Mouse (Mus musculus): ENCODE results near the gene Filip1.

The Filip1 gene

DNA sequence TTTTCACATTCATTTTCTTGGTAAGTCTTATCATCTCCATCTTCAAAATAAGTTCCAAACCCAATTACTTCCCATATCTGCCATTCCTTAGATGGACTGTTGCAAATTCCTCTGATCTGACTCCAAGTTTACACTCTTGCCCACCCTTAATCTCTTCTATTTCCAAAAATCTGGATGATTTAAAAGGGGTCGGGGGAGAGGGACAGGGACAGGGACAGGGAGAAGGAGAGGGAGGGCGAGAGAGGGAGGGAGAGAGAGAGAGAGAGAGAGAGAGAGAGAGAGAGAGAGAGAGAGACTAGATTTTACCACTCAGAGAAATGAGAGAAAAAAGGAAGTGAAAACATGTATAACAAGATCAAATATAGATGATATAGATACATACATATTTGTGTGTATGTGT lies 188.8 kb downstream of the Filip1 start:
- no peak for DNase-seq (ENCODE audit: low read depth, low spot score)
- no peaks in the 10 kb centered on the region; the same call in 1 of the 2 replicates for H3K27me3 ChIP-seq (ENCODE audit: control insufficient read depth, insufficient read depth, low read length, poor library complexity, severe bottlenecking)
- no peaks in the 10 kb centered on the region for H3K36me3 ChIP-seq (ENCODE audit: control insufficient read depth, insufficient read depth, low read length, poor library complexity, severe bottlenecking)

GRCm38 (mm10) chr9:79823438-79823837 lies 189.2 kb downstream of the Filip1 start:
- no peak for DNase-seq (ENCODE audit: low read depth, low spot score)

DNA sequence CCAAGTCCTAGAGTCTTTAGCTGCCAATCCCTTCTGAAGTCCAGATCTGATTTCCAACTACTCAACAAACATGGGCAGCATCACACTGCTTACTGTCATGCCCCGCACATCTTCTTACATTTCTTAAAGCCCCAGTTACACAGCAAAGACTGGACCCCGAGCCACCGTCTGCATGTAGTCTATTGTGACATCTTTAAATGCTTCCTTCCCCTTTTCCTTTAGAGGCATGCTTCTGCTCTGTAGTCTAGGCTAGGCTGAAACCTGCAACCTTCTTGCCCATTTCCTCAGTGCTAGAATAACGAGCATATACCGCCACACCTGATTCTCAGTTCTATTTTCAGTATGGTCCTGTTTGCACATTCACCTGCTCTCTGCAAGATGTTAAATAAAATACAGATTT lies 196.2 kb downstream of the Filip1 start:
- DNase-seq (ENCODE audit: low read depth, low spot score), result peak; percentile 9
- Histone ChIP-seq H3K36me3 (ENCODE audit: control insufficient read depth, insufficient read depth, low read length, poor library complexity, severe bottlenecking) (no peaks in the 10 kb centered on the region), H3K27me3 (ENCODE audit: control insufficient read depth, insufficient read depth, low read length, poor library complexity, severe bottlenecking) (no peaks in the 10 kb centered on the region; the same call in 1 of the 2 replicates)

More at GRCm38 (mm10) chr9:79823438-79823837, 189.2 kb downstream of the Filip1 start:
- no peaks in the 10 kb centered on the region for H3K36me3 ChIP-seq (ENCODE audit: control insufficient read depth, insufficient read depth, low read length, poor library complexity, severe bottlenecking)
- no peaks in the 10 kb centered on the region; the same call in 1 of the 2 replicates for H3K27me3 ChIP-seq (ENCODE audit: control insufficient read depth, insufficient read depth, low read length, poor library complexity, severe bottlenecking)

DNA sequence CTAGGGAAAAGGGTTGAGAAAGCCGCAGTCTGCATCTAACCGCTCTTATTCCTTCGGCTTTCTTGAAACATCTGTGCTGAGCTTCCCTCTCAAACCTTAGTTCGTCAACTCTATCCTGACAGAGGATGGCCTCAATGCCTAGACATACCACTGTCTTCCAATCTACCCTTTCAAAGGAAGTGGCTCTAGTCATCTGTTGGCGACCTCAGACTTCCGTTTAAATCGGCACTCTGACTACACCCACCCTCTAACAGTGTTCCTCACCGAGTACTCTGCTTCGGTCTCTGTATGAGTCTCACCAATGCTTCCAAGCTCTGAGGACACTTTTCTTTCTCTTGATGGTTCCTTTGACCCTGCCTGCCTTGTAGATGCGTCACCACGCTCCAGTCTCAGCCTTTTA lies 196.6 kb downstream of the Filip1 start:
- H3K27me3 ChIP-seq (ENCODE audit: control insufficient read depth, insufficient read depth, low read length, poor library complexity, severe bottlenecking), result no peaks in the 10 kb centered on the region; the same call in 1 of the 2 replicates
- no peaks in the 10 kb centered on the region for H3K36me3 ChIP-seq (ENCODE audit: control insufficient read depth, insufficient read depth, low read length, poor library complexity, severe bottlenecking)
- no peak for DNase-seq (ENCODE audit: low read depth, low spot score)

GRCm38 (mm10) chr9:79814592-79814991 lies 198.1 kb downstream of the Filip1 start:
- H3K27me3 ChIP-seq (ENCODE audit: control insufficient read depth, insufficient read depth, low read length, poor library complexity, severe bottlenecking), result no peaks in the 10 kb centered on the region; the same call in 1 of the 2 replicates
- no peak for DNase-seq (ENCODE audit: low read depth, low spot score)
- H3K36me3 ChIP-seq (ENCODE audit: control insufficient read depth, insufficient read depth, low read length, poor library complexity, severe bottlenecking), result no peaks in the 10 kb centered on the region

DNA sequence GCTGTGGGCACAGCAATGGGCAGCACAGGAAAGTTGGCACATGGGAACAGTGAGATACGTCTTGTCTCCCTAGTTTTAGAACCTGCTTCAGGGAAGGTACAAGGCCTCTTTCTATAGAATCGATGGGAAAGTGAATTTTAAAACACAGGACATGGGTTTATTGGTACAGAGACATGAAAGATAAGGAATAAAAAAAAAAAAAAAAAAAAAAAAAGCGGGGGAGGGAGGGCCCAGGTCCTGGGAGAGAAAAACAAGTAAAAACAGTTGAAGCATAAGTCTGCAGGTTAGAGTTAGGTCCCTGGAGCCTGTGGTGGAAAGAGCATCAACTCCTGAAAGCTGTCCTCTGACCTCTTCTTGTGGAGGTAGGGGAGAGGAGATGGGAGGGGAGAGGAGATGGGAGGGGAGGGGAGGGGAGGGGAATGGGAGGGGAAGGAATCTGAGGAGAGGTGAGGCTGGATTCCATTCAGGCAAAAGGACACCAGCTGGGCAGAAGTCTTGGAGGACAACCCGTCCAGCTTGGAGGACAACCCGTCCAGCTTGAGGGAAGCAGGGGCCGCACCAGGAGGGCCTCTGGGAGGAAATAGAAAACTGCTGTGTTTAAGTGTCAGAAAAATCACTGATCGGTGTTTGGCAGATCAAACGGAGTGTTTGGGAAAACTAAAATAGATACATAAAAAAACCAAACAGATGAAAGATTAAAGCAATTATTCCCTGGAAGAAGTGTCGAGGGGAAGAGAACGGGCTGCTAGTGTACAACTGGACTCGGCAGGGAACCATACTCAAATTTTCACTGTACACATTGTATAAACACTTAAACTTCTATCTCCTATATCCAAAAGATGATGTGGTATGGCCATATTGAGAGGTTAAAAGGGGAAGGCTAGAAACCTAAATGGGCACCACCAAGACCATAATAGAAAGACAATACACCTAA lies 201.4 kb downstream of the Filip1 start:
- no peak for DNase-seq (ENCODE audit: low read depth, low spot score)
- Histone ChIP-seq H3K36me3 (ENCODE audit: control insufficient read depth, insufficient read depth, low read length, poor library complexity, severe bottlenecking) (no peaks in the 10 kb centered on the region), H3K27me3 (ENCODE audit: control insufficient read depth, insufficient read depth, low read length, poor library complexity, severe bottlenecking) (no peaks in the 10 kb centered on the region)

DNA sequence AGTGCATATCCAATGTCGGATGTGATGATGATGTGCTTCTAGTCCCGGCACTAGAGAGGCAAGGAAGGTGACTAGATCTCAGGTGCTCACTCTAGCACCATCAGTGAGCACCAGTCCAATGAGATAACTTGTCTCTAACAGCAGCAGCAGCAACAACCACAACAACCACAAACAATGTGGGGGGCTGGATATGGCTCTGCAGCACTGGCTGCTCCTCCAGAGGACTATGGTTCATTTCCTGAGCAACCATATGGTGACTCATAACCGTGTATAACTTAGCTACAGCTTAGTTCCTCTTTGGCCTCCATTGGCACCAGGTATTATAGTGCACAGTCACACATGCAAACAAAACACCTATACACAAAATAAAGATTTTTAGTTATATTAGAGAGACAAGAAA lies 202.1 kb downstream of the Filip1 start:
- DNase-seq (ENCODE audit: low read depth, low spot score), result peak; percentile 18
- Histone ChIP-seq H3K27me3 (ENCODE audit: control insufficient read depth, insufficient read depth, low read length, poor library complexity, severe bottlenecking) (no peaks in the 10 kb centered on the region), H3K36me3 (ENCODE audit: control insufficient read depth, insufficient read depth, low read length, poor library complexity, severe bottlenecking) (no peaks in the 10 kb centered on the region)

- Histone ChIP-seq H3K36me3 (ENCODE audit: control insufficient read depth, insufficient read depth, low read length, poor library complexity, severe bottlenecking) (no peaks in the 10 kb centered on the region), H3K27me3 (ENCODE audit: control insufficient read depth, insufficient read depth, low read length, poor library complexity, severe bottlenecking) (no peaks in the 10 kb centered on the region)
- DNase-seq (ENCODE audit: low read depth, low spot score), result no peak
These were observed 203.2 kb downstream of the Filip1 start for GRCm38 (mm10) chr9:79809411-79809810.

GRCm38 (mm10) chr9:79807178-79807577 lies 205.5 kb downstream of the Filip1 start:
- Histone ChIP-seq H3K36me3 (ENCODE audit: control insufficient read depth, insufficient read depth, low read length, poor library complexity, severe bottlenecking) (no peaks in the 10 kb centered on the region), H3K27me3 (ENCODE audit: control insufficient read depth, insufficient read depth, low read length, poor library complexity, severe bottlenecking) (no peaks in the 10 kb centered on the region)
- DNase-seq (ENCODE audit: low read depth, low spot score), result no peak

- peak; percentile 67 for DNase-seq (ENCODE audit: low read depth, low spot score)
- no peaks in the 10 kb centered on the region for H3K36me3 ChIP-seq (ENCODE audit: control insufficient read depth, insufficient read depth, low read length, poor library complexity, severe bottlenecking)
- H3K27me3 ChIP-seq (ENCODE audit: control insufficient read depth, insufficient read depth, low read length, poor library complexity, severe bottlenecking), result no peaks in the 10 kb centered on the region
These were observed 206.2 kb downstream of the Filip1 start for GRCm38 (mm10) chr9:79806317-79807075.

GRCm38 (mm10) chr9:79805426-79805825 lies 207.2 kb downstream of the Filip1 start:
- DNase-seq (ENCODE audit: low read depth, low spot score), result no peak
- Histone ChIP-seq H3K36me3 (ENCODE audit: control insufficient read depth, insufficient read depth, low read length, poor library complexity, severe bottlenecking) (no peaks in the 10 kb centered on the region), H3K27me3 (ENCODE audit: control insufficient read depth, insufficient read depth, low read length, poor library complexity, severe bottlenecking) (no peaks in the 10 kb centered on the region)

DNA sequence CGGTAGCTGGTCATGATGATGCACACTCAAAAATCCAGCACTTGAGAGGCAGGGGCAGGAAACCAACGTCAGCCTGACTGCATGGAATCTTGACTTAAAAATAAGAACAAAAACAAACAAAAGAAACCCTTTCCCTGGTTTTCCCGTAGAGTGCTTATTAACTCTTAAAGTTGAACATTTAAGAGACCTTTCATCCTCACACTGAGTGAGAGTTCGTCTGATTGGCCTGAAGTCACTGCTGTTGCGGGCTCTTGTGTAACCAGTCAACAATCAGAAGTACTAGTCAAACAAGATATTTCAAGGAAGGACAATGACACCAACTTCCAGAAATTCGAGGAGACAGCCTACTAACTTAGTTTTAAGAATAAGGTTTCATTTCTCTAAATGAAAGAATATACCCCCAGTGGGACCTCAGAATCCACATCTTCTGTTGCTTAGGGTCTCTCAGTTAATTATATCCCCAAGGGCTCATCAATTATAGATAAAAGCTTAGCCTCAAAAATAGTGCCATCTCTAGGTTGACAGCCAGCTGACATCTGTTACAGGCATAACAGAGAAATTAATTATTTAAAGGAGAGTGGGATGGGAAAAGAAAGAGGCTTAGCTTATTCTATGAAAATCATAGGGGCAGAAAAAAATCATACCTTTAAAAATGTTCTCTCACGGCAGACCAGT lies 216.1 kb downstream of the Filip1 start:
- no peak for DNase-seq (ENCODE audit: low read depth, low spot score)

GRCm38 (mm10) chr9:79795076-79795475 lies 217.6 kb downstream of the Filip1 start:
- Histone ChIP-seq H3K36me3 (ENCODE audit: control insufficient read depth, insufficient read depth, low read length, poor library complexity, severe bottlenecking) (no peaks in the 10 kb centered on the region), H3K27me3 (ENCODE audit: control insufficient read depth, insufficient read depth, low read length, poor library complexity, severe bottlenecking) (no peaks in the 10 kb centered on the region)
- DNase-seq (ENCODE audit: low read depth, low spot score), result peak; percentile 26

More for the DNA sequence above, 216.1 kb downstream of the Filip1 start:
- Histone ChIP-seq H3K36me3 (ENCODE audit: control insufficient read depth, insufficient read depth, low read length, poor library complexity, severe bottlenecking) (no peaks in the 10 kb centered on the region), H3K27me3 (ENCODE audit: control insufficient read depth, insufficient read depth, low read length, poor library complexity, severe bottlenecking) (no peaks in the 10 kb centered on the region)

All from splenic B cell, adult 2 months (primary cell).